Mouse (Mus musculus): ENCODE results near the gene Olfr623. TPM values are rescaled to one million over a fixed set of nuclear protein-coding genes. Genes with fewer than 3 reads are reported as not detected.

Gene Olfr623
- polyA plus RNA-seq (2012; ENCODE audit: insufficient read depth, insufficient read length, missing spikeins): not detected in 2 replicates

DNA sequence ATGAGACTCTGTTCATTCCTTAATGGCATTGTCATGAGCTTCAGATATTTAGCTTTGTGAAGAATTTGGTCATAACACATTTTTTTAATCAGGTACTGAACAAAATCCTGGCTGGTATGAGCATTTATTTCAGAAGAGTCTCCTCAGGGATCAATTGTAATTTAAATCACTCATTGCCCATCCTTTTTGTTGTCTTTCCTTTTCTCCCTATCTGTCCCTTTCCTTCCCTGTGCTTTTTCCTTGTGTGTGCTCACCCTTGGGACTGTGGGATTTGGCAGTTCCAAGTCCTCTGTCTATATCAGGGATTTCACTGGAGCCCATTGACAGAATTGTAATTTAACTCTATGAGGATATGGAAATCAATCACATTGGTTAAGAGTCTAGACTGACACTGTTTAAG, at the start of gene Olfr623:
TSS of gene Olfr623 (minus strand) at position 101 of the 400 bp plus-strand sequence.
- Histone ChIP-seq H3K4me3 (ENCODE audit: insufficient read depth, low read depth, low read length) (no peak within 1 kb of the TSS), H3K27ac (replicated peaks; ENCODE audit: low read depth, low read length) (no peak within 1 kb of the TSS), H3K4me1 (ENCODE audit: control insufficient read depth, insufficient read depth, insufficient read length, low read length) (no peaks in the 10 kb centered on the region)

DNA sequence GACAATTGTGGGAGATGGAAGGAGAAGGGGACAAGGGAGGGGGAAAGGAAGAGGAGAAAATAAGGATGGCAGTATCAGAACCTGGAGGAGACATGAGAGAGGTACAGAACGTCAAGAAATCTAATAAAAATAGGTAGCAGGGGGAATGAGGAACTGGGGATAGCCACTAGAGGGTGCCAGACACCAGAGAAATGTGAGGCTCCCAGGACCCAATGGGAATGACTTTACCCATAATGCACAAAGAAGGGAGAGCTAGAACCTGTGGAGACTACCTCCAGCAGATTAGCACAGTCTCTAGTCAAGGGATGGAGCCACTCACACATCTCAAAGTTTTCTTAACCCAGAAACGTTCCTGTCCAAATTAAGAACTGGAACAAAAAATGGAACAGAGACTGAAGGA, 48.5 kb upstream of the Olfr623 start:
- no peak overlapping the region for H3K27ac ChIP-seq (replicated peaks; ENCODE audit: low read depth, low read length)
- no peaks in the 10 kb centered on the region for H3K4me1 ChIP-seq (ENCODE audit: control insufficient read depth, insufficient read depth, insufficient read length, low read length)
- H3K4me3 ChIP-seq (ENCODE audit: insufficient read depth, low read depth, low read length): no peak overlapping the region

DNA sequence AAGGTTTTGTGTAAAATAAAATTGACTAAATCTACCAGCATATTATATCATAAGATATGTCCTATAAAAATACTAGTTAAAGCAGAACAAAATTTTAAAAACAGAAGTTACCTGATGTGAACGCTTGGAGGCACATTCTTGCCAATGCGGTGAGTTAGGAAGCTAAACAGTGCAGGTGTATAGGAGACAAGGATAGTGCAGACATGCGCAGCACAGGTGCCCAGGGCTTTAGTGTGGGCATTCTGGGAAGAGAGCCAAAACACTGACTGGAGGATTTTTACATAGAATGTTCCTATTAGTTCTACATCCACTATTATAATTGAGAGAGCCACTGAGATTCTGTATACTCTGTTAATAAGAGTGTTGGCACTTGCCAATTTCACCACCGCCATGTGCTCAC, 36.0 kb upstream of the Olfr623 start:
- H3K27ac ChIP-seq (replicated peaks; ENCODE audit: low read depth, low read length): no peak overlapping the region
- H3K4me1 ChIP-seq (ENCODE audit: control insufficient read depth, insufficient read depth, insufficient read length, low read length): no peaks in the 10 kb centered on the region
- no peak overlapping the region for H3K4me3 ChIP-seq (ENCODE audit: insufficient read depth, low read depth, low read length)

DNA sequence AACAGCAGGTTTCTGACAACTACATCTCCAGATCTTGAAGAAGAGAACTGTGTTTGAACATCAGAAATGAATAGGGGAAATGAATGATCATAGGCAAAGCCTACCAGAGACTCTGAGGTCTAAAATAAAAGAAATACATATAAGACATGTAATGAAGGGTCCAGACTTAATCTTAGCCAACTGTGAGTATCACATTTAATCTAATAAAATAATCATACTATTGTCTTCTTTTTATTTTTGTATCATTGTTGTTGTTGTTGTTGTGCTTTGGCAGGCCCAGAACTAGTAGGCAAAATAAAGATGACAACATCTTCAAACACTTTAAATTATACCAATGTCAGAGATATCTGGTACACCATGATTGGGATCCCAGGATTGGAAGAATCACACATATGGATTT, 18.9 kb upstream of the Olfr623 start, which contains the start of gene Olfr625-ps1:
TSS of gene Olfr625-ps1 (plus strand) at position 301 of the 400 bp plus-strand sequence.
- Histone ChIP-seq H3K4me1 (ENCODE audit: control insufficient read depth, insufficient read depth, insufficient read length, low read length) (no peaks in the 10 kb centered on the region), H3K4me3 (ENCODE audit: insufficient read depth, low read depth, low read length) (no peak within 1 kb of the TSS), H3K27ac (replicated peaks; ENCODE audit: low read depth, low read length) (no peak within 1 kb of the TSS)

DNA sequence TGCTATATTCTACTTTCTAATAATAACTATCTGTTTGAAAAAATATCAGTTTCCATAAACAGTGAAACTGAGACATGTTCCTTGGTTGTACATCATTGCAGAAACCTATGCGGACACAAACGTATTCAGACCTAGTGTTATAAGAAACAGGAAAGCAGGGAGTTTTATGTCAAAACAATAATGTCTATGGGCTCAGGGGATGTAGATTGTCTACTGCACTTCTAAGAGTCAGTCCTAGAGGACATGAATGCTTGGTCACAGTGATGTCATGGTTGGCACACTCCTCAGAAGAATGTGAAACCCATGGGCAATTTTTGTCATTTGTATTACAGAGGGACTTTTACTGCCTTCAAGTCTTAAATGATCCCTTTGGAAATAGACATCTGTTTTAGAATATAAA, 7.6 kb upstream of the Olfr623 start, which contains the start of gene Olfr624:
TSS of gene Olfr624 (minus strand) at position 101 of the 400 bp plus-strand sequence.
- no peak within 1 kb of the TSS for H3K27ac ChIP-seq (replicated peaks; ENCODE audit: low read depth, low read length)
- no peaks in the 10 kb centered on the region for H3K4me1 ChIP-seq (ENCODE audit: control insufficient read depth, insufficient read depth, insufficient read length, low read length)
- H3K4me3 ChIP-seq (ENCODE audit: insufficient read depth, low read depth, low read length): no peak within 1 kb of the TSS

DNA sequence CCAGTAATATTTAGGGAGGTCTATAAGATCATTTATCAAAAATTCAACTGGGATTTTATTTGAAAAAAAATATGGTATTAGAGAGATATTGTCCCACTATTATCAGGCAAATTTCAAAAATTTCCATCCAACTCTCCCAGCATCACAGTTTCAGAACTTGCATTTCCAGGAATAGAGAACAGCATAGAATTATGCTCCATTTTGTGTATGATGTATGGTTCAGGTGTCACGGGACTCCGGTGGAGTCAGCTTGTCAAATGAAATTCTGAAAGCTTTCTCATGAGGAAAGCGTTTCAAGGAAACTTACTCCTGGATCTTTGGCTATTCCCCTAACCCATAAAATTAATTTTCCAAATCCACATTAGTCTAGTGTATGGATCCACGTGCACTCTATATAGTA, 19.4 kb downstream of the Olfr623 start:
- no peak overlapping the region for H3K4me3 ChIP-seq (ENCODE audit: insufficient read depth, low read depth, low read length)
- H3K27ac ChIP-seq (replicated peaks; ENCODE audit: low read depth, low read length): no peak overlapping the region
- no peaks in the 10 kb centered on the region for H3K4me1 ChIP-seq (ENCODE audit: control insufficient read depth, insufficient read depth, insufficient read length, low read length)

DNA sequence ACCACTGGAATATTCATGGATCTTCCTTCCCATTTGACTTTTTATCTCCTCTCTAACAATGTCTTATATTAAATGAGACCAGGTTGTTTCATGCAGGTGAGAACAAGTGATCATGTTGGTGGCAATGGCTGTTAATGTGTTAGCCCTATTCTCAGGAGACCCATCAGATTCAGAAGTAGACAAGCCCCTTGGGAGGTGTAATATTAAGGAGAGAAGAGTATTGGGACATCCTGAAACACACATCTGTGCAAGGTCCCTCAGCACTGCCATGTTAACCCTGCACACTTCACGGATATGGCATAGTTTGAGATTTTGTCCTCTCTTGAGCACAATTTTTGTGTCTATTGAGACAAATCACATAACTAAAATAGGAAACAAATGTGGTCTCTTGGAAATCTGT, 20.9 kb downstream of the Olfr623 start, which contains the start of gene Olfr622:
TSS of gene Olfr622 (minus strand) at position 101 of the 400 bp plus-strand sequence.
- H3K4me3 ChIP-seq (ENCODE audit: insufficient read depth, low read depth, low read length): no peak within 1 kb of the TSS
- H3K4me1 ChIP-seq (ENCODE audit: control insufficient read depth, insufficient read depth, insufficient read length, low read length): no peaks in the 10 kb centered on the region
- H3K27ac ChIP-seq (replicated peaks; ENCODE audit: low read depth, low read length): no peak within 1 kb of the TSS

DNA sequence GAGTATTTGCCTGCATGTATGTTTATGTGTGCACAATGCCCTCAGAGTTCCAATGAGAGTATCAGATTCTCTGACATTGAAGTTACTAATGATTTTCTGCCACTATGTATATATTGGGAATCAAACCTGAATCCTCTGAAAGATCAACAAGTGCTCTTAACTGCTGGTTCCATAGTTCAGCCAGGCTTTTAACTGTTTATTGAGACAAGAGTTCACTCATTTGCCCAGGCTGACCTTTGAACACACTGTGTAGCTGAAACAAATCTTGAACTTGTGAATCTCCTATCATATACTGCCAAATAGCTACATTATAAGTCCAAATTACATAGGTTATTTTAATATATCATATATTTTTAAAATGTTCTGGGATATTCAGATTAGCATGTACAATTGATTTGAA, 26.7 kb downstream of the Olfr623 start:
- Histone ChIP-seq H3K4me3 (ENCODE audit: insufficient read depth, low read depth, low read length) (no peak overlapping the region), H3K4me1 (ENCODE audit: control insufficient read depth, insufficient read depth, insufficient read length, low read length) (no peaks in the 10 kb centered on the region), H3K27ac (replicated peaks; ENCODE audit: low read depth, low read length) (no peak overlapping the region)

DNA sequence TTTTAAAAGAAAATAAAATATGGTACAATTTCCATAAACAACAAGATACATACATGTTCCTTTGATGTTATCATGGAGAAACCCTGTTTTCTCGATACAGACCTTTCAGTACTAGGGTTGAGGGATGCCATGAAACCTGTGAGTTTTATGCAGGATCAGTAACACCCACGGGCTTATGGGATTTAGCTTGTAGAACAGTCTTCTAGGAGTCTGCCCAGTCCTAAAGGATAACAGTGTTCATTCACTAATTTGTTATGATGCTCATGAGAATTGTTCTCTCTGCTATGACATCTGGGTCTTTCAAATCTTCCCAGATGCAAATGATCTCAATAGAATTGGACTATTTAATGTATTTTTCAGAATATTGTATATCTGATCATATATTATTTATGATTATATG, 51.1 kb downstream of the Olfr623 start, which contains the start of gene Olfr620:
TSS of gene Olfr620 (minus strand) at position 101 of the 400 bp plus-strand sequence.
- no peak within 1 kb of the TSS for H3K4me3 ChIP-seq (ENCODE audit: insufficient read depth, low read depth, low read length)
- H3K4me1 ChIP-seq (ENCODE audit: control insufficient read depth, insufficient read depth, insufficient read length, low read length): no peaks in the 10 kb centered on the region
- no peak within 1 kb of the TSS for H3K27ac ChIP-seq (replicated peaks; ENCODE audit: low read depth, low read length)

Other genes starting within 250 kb of the Olfr623 start
- gene Usp17lc, start 248.6 kb downstream of the Olfr623 start, polyA plus RNA-seq (2012; ENCODE audit: insufficient read depth, insufficient read length, missing spikeins): not detected in 2 replicates
- not detected in 2 replicates for gene Olfr605, start 218.3 kb downstream of the Olfr623 start, polyA plus RNA-seq (2012; ENCODE audit: insufficient read depth, insufficient read length, missing spikeins)
- gene Olfr606, start 214.7 kb downstream of the Olfr623 start, polyA plus RNA-seq (2012; ENCODE audit: insufficient read depth, insufficient read length, missing spikeins): not detected in 2 replicates
- not detected in 2 replicates for gene Olfr607, start 199.5 kb downstream of the Olfr623 start, polyA plus RNA-seq (2012; ENCODE audit: insufficient read depth, insufficient read length, missing spikeins)
- not detected in 2 replicates for gene Olfr608, start 193.8 kb downstream of the Olfr623 start, polyA plus RNA-seq (2012; ENCODE audit: insufficient read depth, insufficient read length, missing spikeins)
- not detected in 2 replicates for gene Olfr609, start 165.6 kb downstream of the Olfr623 start, polyA plus RNA-seq (2012; ENCODE audit: insufficient read depth, insufficient read length, missing spikeins)
- not detected in 2 replicates for gene Olfr610, start 151.6 kb downstream of the Olfr623 start, polyA plus RNA-seq (2012; ENCODE audit: insufficient read depth, insufficient read length, missing spikeins)
- gene Olfr611, start 142.9 kb downstream of the Olfr623 start, polyA plus RNA-seq (2012; ENCODE audit: insufficient read depth, insufficient read length, missing spikeins): not detected in 2 replicates
- gene Olfr612, start 121.0 kb downstream of the Olfr623 start, polyA plus RNA-seq (2012; ENCODE audit: insufficient read depth, insufficient read length, missing spikeins): not detected in 2 replicates
- not detected in 2 replicates for gene Olfr613, start 115.6 kb downstream of the Olfr623 start, polyA plus RNA-seq (2012; ENCODE audit: insufficient read depth, insufficient read length, missing spikeins)
- not detected in 2 replicates for gene Olfr615, start 107.6 kb downstream of the Olfr623 start, polyA plus RNA-seq (2012; ENCODE audit: insufficient read depth, insufficient read length, missing spikeins)
- gene Olfr616, start 94.6 kb downstream of the Olfr623 start, polyA plus RNA-seq (2012; ENCODE audit: insufficient read depth, insufficient read length, missing spikeins): not detected in 2 replicates
- not detected in 2 replicates for gene Olfr617, start 90.6 kb downstream of the Olfr623 start, polyA plus RNA-seq (2012; ENCODE audit: insufficient read depth, insufficient read length, missing spikeins)
- not detected in 2 replicates for gene Olfr618, start 73.6 kb downstream of the Olfr623 start, polyA plus RNA-seq (2012; ENCODE audit: insufficient read depth, insufficient read length, missing spikeins)
- gene Olfr619, start 63.1 kb downstream of the Olfr623 start, polyA plus RNA-seq (2012; ENCODE audit: insufficient read depth, insufficient read length, missing spikeins): not detected in 2 replicates
- gene Olfr620, start 51.2 kb downstream of the Olfr623 start, polyA plus RNA-seq (2012; ENCODE audit: insufficient read depth, insufficient read length, missing spikeins): not detected in 2 replicates
- not detected in 2 replicates for gene Olfr622, start 21.0 kb downstream of the Olfr623 start, polyA plus RNA-seq (2012; ENCODE audit: insufficient read depth, insufficient read length, missing spikeins)
- not detected in 2 replicates for gene Olfr624, start 7.5 kb upstream of the Olfr623 start, polyA plus RNA-seq (2012; ENCODE audit: insufficient read depth, insufficient read length, missing spikeins)
- not detected in 2 replicates for gene Olfr625-ps1, start 19.0 kb upstream of the Olfr623 start, polyA plus RNA-seq (2012; ENCODE audit: insufficient read depth, insufficient read length, missing spikeins)
- not detected in 2 replicates for gene Olfr243, start 51.0 kb upstream of the Olfr623 start, polyA plus RNA-seq (2012; ENCODE audit: insufficient read depth, insufficient read length, missing spikeins)
- not detected in 2 replicates for gene Olfr628, start 66.7 kb upstream of the Olfr623 start, polyA plus RNA-seq (2012; ENCODE audit: insufficient read depth, insufficient read length, missing spikeins)
- gene Olfr629, start 81.2 kb upstream of the Olfr623 start, polyA plus RNA-seq (2012; ENCODE audit: insufficient read depth, insufficient read length, missing spikeins): not detected in 2 replicates
- not detected in 2 replicates for gene Olfr630, start 93.6 kb upstream of the Olfr623 start, polyA plus RNA-seq (2012; ENCODE audit: insufficient read depth, insufficient read length, missing spikeins)
- not detected in 2 replicates for gene Olfr69, start 107.9 kb upstream of the Olfr623 start, polyA plus RNA-seq (2012; ENCODE audit: insufficient read depth, insufficient read length, missing spikeins)
- gene Olfr68, start 116.0 kb upstream of the Olfr623 start, polyA plus RNA-seq (2012; ENCODE audit: insufficient read depth, insufficient read length, missing spikeins): not detected in 2 replicates
- not detected in 2 replicates for gene Olfr67, start 128.1 kb upstream of the Olfr623 start, polyA plus RNA-seq (2012; ENCODE audit: insufficient read depth, insufficient read length, missing spikeins)
- 87.6 and 749 TPM in 2 replicates for gene Hbb-bt, start 150.3 kb upstream of the Olfr623 start, polyA plus RNA-seq (2012; ENCODE audit: insufficient read depth, insufficient read length, missing spikeins)
- gene Hbb-bs, start 164.4 kb upstream of the Olfr623 start, polyA plus RNA-seq (2012; ENCODE audit: insufficient read depth, insufficient read length, missing spikeins): 880 and 4,613 TPM in 2 replicates
- not detected in 2 replicates for gene Hbb-bh2, start 176.8 kb upstream of the Olfr623 start, polyA plus RNA-seq (2012; ENCODE audit: insufficient read depth, insufficient read length, missing spikeins)
- gene Hbb-bh1, start 179.5 kb upstream of the Olfr623 start, polyA plus RNA-seq (2012; ENCODE audit: insufficient read depth, insufficient read length, missing spikeins): not detected in 2 replicates
- gene Hbb-y, start 189.5 kb upstream of the Olfr623 start, polyA plus RNA-seq (2012; ENCODE audit: insufficient read depth, insufficient read length, missing spikeins): not detected in 2 replicates
- not detected in 2 replicates for gene Olfr66, start 222.6 kb upstream of the Olfr623 start, polyA plus RNA-seq (2012; ENCODE audit: insufficient read depth, insufficient read length, missing spikeins)
- not detected in 2 replicates for gene Olfr64, start 230.8 kb upstream of the Olfr623 start, polyA plus RNA-seq (2012; ENCODE audit: insufficient read depth, insufficient read length, missing spikeins)
- not detected in 2 replicates for gene Olfr65, start 239.8 kb upstream of the Olfr623 start, polyA plus RNA-seq (2012; ENCODE audit: insufficient read depth, insufficient read length, missing spikeins)